Mouse (Mus musculus) CH12F3 (cell line): ENCODE results near the gene Adgra3.

Source experiments
- in situ Hi-C: fragments of 300-500 bp; cut with MboI; formaldehyde crosslinking; loops from 2 replicates; pipeline ENCODE4 v1.14.3; 2020; ENCODE audit warnings: low sequenced_read_pairs

The Adgra3 gene

DNA sequence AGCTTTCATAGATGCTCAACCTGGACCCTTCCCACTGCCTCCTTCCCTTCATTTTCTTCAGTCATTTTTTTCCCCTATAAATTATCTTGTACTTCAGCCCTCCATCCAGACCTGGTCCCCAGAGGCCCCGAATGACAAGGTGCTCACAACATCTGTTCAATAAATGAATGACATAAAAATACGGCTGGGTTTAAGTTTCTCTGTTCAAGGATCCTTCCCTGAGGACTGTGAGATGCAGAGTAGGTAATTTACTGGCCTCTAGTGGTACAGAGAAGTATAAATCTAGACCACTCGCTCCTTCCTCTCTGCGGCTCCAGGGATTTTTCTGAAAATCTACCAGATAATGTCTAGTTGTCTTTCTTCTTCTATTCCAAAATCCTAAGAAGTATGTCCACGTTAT, 26.5 kb downstream of the Adgra3 start:
- in situ Hi-C loops = no loop called here

DNA sequence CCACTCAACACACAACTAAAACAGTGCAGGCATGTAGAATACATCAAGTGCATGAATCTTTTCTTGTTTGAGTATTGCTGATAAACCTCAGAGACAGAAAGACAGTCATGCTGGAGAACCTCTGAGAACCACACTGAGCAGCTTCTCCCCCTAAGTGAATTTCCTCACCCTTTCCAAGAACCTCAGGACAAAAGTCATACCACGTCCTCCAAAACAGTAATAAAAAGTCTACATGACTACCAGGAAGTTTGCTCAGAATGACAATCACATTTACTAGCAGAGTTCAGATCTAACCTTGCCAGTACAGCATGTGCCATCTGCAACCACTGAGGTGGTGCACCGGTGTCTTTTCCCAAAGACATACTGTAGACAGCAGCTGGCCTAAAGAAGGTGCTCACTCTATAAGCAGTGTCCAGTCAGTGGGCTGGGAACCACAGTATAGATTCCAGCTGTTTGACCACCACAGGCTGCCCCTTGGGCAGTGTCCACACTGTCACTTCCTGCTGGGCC, 27.0 kb downstream of the Adgra3 start:
- in situ Hi-C loops = no loop called here

DNA sequence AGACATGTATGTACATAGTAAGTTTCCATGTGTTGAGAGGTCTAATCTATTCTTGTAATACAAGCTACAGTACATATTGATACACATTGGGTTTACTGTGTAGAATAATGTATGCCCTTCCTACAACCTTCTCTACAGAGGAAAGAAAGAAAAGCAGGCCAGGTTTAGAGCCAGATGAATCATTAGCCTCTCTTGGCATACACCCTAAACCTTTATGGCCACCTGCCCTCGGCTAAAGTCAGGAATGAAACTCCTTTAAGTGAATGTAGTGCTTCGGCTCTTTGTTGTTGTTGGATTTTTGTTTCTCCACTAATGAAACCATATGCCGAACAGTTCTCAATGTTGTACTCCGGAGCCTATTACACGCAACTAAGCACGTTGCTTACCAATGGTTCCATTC, 27.5 kb downstream of the Adgra3 start:
- in situ Hi-C loops = no loop called here

DNA sequence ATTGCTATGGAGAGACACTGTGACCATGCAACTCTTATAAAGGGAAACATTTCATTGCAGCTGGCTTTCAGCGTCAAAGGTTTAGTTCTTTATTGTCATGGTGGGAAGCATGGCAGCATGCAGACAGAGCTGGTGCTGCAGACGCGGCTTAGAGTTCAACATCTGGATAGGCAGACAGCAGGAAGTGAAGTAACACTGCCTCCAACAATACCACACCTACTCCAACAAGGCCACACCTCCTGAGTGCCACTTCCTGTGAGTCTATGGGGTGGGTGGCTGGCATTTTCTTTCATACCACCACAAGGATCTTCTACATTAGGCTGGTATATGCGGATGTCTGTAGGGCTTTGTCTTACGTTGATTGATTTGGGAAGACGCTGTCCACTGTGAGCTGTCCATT, 29.1 kb downstream of the Adgra3 start:
- in situ Hi-C loops = no loop called here

DNA sequence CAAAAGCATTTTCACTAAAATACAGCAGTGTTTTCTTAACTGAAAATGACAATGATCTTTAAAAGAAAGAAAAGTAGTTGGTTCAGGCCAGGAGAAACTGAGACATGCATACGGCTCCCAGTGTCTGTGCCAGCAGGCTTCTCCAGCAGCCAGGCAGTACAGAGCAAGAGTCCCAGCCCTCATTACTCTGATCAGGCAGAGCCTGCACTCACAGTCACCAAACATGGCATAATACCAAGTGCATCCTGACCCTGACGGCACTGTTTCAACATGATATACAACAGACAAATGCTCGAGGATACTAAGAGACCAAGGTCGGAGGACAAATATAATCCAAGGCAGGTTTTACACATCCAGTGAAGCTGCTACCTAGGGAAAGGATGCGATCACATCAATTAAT, 31.2 kb downstream of the Adgra3 start:
- in situ Hi-C loops = no loop called here

DNA sequence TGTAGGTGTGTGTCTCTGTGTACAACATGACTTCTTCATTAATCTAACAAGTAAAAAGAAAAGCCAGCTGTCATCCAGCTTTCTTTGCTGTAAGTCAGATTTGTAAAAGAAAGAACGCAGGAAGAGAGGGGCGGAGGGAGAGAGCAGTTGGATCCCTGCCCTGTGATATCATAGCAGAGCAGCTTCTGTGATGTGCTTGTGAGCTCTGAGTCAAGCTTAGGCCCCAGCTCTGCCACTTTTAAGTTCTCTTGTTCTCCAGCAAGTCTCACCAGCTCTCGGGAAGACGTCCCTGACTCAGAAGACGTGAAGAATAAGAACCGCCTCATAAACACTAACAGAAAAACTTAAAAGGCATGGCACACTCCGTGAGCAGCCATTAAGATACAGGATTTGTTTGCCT, 31.8 kb downstream of the Adgra3 start:
- in situ Hi-C loops = no loop called here

DNA sequence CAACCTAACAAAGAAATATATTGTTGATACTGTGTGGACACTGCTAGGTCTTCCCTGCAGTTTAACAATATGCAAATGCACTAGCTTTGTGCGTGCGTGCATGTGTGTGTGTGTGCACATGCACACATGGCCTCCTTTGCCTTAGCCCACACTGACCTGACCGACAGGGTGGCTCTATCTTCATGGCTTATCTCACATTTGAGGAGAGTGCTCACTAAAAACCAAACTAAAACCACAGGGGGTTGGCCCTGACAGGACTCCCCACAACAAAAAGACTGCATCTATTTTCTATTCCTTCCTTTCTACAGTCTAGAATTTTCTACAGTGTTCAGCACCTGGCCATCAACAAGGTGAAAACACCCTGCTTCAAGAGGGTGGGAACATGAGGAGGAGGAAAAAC, 32.7 kb downstream of the Adgra3 start:
- in situ Hi-C loops = no loop called here

DNA sequence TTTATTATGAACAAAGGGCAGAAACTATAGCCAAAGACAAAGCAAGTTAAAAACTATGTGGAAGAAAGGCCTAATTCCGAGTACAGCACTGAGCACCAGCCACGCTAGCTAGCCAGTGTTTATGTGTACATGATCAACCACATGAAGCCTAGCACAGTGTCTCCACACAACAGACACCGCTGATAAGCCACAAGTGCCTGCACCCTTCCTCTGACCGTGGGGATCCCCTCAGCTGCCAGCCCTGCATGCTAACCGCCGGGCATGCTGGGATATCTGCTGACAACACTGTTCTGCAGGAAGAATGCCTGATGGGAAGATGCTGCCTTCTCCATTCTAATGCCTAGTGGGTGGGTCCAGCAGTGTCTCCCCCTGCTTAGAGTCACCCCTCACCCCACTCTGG, 34.7 kb downstream of the Adgra3 start:
- in situ Hi-C loops = no loop called here

DNA sequence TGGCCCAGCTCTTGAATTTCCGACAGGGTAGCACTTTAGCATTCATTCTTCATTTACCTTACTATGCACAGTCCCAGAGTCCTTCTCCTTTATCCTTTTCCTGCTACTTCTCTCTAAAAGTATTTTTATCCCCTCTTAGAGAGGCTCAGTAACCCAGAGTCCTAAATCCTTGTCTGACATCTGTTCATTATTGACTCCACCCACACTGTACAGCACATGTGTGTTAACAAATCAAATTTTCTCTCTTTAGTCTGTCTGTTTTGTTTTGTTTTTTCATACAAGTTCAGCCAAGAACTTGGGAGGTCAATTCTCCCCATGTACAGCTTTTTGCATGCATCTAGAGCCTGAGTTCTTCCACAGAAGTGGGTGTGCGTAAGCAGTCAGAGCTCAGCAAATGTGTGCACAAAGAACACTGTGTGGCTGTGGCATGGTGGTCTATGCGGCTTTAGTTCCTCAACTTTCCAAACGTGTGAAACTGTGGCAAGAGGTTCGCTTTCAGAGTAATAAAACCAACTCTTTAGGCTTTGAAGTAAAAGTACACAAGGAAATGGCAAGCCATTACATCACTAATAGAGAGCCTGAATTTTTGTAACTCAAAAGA, 42.7 kb downstream of the Adgra3 start:
- in situ Hi-C loops = no loop called here

DNA sequence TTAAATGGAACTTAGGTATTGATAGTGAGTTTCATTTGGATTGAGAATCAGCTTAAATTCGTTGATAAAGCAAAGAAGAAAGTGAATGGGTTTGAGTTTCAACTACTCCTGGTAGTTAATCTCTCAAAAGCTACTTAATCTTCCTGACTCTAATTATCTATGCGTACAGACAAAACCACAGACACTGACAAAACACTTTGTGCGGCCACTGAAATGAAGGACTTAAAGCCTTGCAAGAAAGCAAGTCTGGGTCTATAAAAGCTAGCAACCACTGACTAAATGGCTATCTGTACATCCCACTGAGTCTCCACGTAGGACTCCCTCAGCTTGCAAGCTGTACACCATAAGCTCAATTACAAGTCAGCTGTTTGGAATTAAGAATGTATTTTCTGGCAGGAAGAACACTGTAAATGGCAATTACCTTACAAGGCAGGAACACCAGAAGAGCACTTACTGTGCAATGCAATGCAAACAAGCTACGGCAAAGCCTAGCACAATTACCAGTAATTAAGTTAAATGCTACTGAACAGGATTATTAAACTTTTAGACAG, 43.6 kb downstream of the Adgra3 start:
- in situ Hi-C loops = no loop called here

DNA sequence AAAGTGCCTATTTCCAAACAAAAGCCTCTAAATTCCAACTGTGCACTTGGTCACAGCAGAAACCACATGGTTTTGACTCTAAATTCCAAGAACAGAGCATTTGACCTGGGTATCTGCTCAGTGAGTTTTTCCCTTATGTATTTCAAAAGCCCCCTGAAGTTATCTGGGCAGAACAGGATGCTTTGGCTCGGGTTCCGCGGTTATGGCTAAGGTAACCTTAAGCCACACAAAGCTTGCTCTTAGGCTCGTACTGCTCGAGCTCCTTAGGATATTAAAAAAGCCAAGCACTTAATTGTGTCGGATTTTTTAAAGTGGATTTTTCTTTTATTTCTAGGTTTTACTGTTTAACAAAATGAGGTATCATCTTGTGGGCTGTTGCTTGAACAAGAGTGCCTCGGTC, 44.1 kb downstream of the Adgra3 start:
- in situ Hi-C loops = no loop called here

DNA sequence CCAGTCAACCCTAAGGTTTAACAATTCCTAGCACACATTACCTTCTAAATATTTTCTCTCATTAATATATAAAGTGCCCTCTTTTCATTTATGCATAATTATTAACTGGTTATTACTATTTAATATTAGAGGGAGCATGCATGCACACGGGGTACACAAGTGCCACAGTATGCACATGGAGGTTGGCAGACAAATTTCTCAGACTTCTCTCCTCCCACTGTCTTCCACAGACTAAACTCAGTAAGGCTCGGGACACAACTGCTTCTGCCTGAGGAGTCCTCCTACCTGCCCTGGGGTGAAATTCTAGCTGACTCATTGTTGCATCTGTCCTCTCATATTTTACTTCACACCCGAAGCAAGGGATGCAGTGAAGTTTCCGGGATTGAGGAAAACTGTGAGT, 44.8 kb downstream of the Adgra3 start:
- in situ Hi-C loops = no loop called here

DNA sequence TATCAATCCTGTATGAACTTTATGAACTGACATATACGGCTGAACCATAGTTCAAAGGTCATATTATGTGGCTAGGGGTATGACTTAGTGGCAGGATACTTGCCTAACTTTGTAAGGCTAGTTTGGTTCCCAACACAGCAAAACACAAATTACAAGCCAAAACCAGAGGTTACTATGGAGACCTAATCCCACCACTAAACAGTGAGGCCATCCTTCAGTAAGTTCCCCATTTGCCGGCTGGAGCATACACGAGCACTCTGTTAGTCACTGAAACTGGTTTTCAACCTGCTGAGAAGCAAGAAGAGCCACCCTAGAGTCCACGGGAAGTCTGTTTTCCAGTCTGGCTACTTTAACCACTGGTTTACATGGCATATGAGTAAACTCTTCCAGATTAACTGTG, 50.0 kb downstream of the Adgra3 start:
- in situ Hi-C loops = no loop called here

DNA sequence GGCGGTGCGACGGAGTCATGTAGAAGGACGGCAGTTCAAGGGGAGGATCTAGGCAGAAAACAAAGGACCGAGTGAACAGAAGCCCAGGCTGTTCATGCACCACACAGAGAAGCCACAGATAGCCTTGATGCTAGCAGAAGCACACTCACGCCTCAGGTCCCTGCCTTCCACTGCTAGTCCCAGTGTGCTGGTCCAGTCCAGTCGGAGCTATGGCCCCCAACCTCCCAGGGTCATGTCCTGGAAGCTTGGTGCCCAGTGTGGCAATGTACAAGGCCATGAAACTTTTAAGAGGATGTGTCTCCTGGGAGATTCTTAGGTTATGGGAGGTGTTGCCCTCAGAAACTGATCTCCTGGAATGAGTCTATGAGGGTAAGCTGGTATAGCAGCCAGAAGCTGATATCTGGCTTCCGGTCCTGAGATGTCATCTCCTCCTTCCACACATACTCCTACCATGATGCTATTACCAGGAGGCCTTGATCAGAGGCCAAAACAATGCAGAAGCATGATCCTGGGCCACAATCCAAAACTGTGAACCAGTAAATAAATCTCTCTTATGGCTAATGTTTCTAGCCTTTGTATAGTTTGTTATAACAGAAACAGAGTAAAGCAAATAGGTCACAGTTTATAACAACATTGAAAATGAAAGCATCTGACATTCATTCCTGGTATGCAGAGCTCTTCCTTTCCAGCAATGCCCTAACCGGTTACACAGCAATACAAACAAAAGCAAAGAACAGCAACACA, 51.7 kb downstream of the Adgra3 start:
- in situ Hi-C loops = no loop called here

DNA sequence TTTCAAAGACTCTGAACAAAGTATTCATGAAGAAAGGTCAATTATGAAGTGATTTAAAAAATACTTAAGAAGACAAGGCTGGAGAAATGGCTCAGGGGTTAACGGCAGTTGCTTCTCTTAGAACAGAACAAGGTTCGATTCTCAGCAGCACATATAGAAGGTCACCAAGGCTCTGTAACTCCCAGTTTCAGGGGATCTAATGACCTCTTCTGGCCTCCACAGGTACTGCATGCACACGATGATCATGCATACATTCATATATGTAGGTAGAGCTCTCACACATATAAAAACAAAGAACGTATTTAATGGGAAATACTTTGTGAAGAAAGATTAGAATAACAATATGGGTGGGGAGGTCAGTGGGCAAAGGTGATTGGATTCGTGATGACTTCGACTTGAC, 56.5 kb downstream of the Adgra3 start:
- in situ Hi-C loops = no loop called here

DNA sequence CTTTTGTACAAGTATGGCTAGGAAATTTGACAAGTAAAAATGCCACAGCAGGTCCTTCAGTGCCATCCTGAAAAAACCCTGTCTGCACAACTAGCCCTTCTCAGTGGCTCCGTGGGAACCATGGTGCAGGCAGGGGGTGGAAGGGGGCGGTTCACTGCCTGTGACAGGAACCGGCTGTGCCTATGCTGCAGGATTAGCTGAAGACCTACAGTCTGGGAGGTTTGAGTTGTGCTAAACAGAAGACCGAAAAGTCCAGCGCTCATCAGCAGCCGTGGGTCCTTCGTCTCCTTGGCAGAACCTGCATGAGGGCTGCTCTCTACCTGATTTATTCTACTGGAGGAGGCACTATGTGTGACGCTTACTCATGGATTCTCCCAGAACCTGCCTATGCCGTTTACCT, 59.0 kb downstream of the Adgra3 start:
- in situ Hi-C loops = no loop called here

DNA sequence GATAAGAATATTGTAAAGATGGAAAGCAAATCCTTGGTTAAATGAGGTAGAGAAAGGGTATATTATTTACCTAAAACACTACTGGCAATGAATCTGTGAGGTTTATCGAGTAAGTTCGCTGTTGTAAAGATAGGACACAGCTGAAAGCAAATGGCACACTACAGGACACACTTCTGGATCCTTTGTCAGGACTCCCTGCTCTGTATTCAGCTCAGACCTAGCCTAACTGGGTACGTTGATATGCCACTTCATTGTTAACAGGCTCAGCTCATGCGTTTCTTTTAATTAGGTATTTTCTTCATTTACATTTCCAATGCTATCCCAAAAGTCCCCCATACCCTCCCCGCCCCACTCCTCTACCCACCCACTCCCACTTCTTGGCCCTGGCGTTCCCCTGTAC, 61.8 kb downstream of the Adgra3 start:
- in situ Hi-C loops = no loop called here

DNA sequence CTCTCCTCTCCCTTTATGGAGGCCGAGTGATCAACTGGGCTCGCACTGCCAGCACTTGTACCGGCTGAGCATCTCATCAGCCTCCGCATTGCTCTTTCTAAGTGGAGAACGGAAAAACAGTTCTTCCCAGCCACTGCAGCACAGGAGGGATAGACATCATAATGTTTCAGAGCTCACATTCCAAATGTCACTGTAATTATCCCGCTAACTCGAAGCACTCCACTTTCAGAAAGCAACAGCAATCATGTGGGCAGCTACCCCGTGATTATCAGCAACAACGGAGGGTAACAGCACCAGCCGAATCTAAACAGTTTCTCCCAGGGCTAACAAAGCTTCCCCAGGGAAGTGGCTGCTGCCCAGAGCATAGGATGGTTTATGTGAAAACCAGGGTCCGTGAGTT, 62.3 kb downstream of the Adgra3 start:
- in situ Hi-C loops = no loop called here

DNA sequence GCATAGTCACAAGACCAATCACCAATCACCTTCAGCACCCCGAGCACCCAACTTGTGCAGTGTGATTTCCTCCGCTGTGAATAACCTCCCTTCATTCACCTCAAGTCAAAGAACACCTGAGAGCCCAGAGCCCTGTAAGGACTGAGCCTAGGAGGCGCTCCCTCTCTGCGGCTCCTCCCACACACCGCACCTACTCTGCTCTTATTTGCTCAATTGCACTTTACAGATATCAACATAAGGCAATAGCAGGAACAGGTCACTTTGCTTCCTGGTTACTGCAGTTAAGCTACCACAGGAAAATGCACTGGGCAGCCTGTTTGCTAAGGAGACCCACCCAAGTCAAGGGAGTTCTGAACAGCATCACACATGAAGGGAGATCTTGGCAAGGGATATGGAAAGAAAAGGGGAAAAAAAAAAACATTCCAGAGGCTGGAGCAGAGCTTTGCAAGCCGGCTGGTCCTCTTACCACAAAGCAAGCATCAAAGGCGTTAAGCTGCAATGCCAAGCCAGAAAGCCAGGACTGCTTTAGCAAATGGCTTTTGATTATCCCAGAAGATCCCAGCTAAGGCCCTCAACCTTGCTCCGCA, 68.0 kb downstream of the Adgra3 start:
- in situ Hi-C loops = no loop called here

DNA sequence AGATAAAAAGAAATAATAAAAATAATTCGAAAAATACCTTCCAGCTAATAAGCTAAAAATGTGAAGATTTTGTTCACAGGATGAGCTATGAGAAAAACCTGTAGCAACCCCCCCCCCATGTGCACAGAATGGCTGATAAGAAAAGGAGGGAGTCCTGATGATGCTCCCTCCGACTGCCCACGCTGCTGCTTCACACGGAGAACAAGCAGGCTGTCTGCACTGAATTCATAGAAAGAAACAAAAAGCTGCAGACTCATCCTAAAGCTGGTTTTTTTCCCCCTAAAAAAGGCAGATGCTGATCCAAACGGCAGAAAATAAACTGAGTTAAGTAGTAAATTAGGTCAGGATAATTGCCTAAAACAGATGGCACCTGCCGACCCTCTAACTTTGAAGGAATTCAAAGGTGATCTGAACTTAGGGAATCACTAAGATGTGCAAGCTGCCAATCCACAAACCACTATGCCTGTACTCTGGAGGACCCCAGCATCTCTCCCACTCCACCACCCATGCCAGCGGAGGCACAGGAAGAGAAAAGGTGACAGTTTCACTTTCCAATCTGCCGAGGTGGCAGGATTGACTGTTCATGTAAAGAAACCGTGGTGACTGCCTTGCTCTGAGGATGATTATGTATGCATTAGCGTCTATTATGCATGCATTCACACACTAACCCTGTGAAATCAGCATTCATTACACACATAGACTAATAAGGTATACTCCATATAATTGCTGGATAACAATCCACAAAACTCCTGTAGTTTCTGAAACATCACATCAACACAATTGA, 70.6 kb downstream of the Adgra3 start:
- in situ Hi-C loops = no loop called here

DNA sequence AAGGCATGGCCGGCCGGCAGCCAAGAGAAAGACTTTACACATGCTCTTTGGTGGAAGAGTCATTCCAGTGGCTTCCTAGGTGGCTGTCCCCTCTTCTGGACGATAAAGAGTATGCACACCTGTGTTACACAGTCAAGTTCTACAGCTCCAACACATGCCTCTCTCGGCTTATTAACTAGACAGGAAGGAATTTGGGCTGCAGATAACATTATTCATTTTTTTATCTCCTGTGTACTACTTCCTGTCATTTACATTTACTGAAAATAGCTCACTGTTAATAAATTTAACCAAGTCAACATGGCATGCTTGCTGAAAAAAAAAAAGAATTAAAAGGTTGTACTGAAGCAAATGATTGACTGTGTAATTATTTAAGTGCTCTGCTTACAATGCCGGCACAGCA, 78.1 kb downstream of the Adgra3 start:
- in situ Hi-C loops = no loop called here
